Mouse (Mus musculus) midbrain, embryonic 11.5 days (tissue): ENCODE measurements at regions not wholly inside any gene's neighbourhood (a gene's known extent, or its start where the extent isn't known, plus 50 kb on each side); places are given as distances from the start of the nearest gene placed in this dataset.

Experiments used
- ATAC-seq: fragments of 200-750 bp; cut with Nextera tagmentation; 2 replicates; pipeline ENCODE4 v1.8.0; 2017; ENCODE audit warnings: moderate TSS enrichment, moderate library complexity; ENCODE audit not compliant: low FRiP score
- DNase-seq: peaks from one replicate; pipeline ENCODE4 v3.0.0; 2015; ENCODE audit warnings: low spot score; ENCODE audit errors: missing footprints
- H3K27ac ChIP-seq: fragments of 300-500 bp; sonication (generic); 2 replicates; pipeline ENCODE4 v1.5.1; 2014; ENCODE audit warnings: low read depth, low read length
- H3K27me3 ChIP-seq: fragments of 300-500 bp; sonication (generic); 2 replicates; pipeline ENCODE4 v1.6.1; 2014; ENCODE audit warnings: mild to moderate bottlenecking, low read length, moderate library complexity, mixed read lengths; ENCODE audit not compliant: control insufficient read depth, insufficient read depth
- H3K36me3 ChIP-seq: fragments of 300-500 bp; sonication (generic); 2 replicates; pipeline ENCODE4 v1.6.1; 2014; ENCODE audit warnings: mild to moderate bottlenecking, low read length, moderate library complexity, mixed read lengths; ENCODE audit not compliant: control insufficient read depth, insufficient read depth
- H3K4me1 ChIP-seq: fragments of 300-500 bp; sonication (generic); 2 replicates; pipeline ENCODE4 v1.6.1; 2014; ENCODE audit warnings: low read length; ENCODE audit not compliant: control insufficient read depth, insufficient read depth
- H3K4me2 ChIP-seq: fragments of 300-500 bp; sonication (generic); 2 replicates; pipeline ENCODE4 v1.6.1; 2014; ENCODE audit warnings: mild to moderate bottlenecking, moderate library complexity
- H3K4me3 ChIP-seq: fragments of 300-500 bp; sonication (generic); 2 replicates; pipeline ENCODE4 v1.5.1; 2014; ENCODE audit warnings: low read depth, low read length
- H3K9ac ChIP-seq: fragments of 300-500 bp; sonication (generic); 2 replicates; pipeline ENCODE4 v1.6.1; 2014; ENCODE audit warnings: low read length
- H3K9me3 ChIP-seq: fragments of 300-500 bp; sonication (generic); 2 replicates; pipeline ENCODE4 v1.6.1; 2016; ENCODE audit warnings: low read length; ENCODE audit not compliant: control insufficient read depth
- WGBS: fragments of 180-500 bp; shearing (Covaris S2); extraction: QIAGEN DNeasy Blood & Tissue Kit; methylation state at CpG from one replicate; pipeline ENCODE4 v1.1.7; 2014; 5-methylcytosine and 5-hydroxymethylcytosine counted together

- Histone ChIP-seq H3K9me3 (no peaks in the 10 kb centered on the region), H3K9ac (no peak overlapping the region), H3K36me3 (no peaks in the 10 kb centered on the region), H3K27me3 (no peaks in the 10 kb centered on the region), H3K4me3 (no peak overlapping the region), H3K4me2 (no peak overlapping the region), H3K27ac (no peak overlapping the region), H3K4me1 (no peaks in the 10 kb centered on the region)
- DNase-seq (no peak), ATAC-seq (no peak)
- WGBS = 84% methylated on average over 3 of the region's 3 CpGs
These were observed 2286.9 kb upstream of the Gm7489 start for GRCm38 (mm10) chr15:51597841-51598240.

DNA sequence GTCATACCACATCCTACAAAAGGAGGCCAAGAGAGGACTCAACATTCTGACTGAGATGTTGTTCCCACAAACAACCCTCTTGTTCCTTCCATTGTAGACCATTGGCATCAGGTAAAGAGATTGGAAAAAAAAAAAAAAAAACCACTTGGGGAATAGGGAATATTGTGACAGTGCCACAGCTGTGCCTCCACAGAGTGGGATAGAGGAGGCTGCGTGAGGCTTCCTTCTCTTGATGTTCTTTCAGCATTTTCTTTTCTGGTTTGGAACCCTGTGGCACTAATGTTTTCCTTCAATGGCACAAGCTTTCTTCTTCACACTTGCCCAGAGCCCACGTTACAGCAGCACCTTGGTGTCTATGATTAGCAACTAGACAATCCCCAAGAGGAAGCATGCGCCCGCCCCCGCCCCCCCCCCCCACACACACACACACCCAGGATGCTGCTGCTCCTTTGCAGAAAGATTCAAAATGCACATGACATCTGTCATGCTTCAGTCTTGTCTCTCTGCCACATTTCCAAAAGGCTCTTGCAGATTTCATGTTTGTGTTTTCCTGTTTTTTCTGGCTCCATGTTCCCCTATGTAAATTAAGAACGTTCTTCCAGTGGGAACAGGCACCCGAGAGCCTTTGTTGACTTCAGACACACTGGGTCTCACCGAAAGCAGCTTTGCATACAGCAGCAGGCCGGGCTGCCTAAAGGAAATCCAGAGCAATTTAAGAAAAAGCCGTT is 2283.4 kb upstream of the Gm7489 start:
- no peak overlapping the region for H3K4me3 ChIP-seq
- H3K9ac ChIP-seq = no peak overlapping the region
- no peaks in the 10 kb centered on the region for H3K36me3 ChIP-seq
- no peak overlapping the region for H3K27ac ChIP-seq
- H3K4me1 ChIP-seq = no peaks in the 10 kb centered on the region
- no peak overlapping the region for H3K4me2 ChIP-seq
- 45% methylated on average over 10 of the region's 10 CpGs for WGBS
- no peaks in the 10 kb centered on the region for H3K27me3 ChIP-seq
- DNase-seq (no peak), ATAC-seq (peak; percentile 52; the same call in 1 of the 2 replicates)
- no peaks in the 10 kb centered on the region for H3K9me3 ChIP-seq

GRCm38 (mm10) chr15:51621455-51621854 is 2263.3 kb upstream of the Gm7489 start:
- H3K4me1 ChIP-seq = no peaks in the 10 kb centered on the region
- H3K4me3 ChIP-seq = no peak overlapping the region
- ATAC-seq (no peak), DNase-seq (no peak)
- 93% methylated on average over 6 of the region's 6 CpGs for WGBS
- H3K9me3 ChIP-seq = no peaks in the 10 kb centered on the region
- H3K27me3 ChIP-seq = no peaks in the 10 kb centered on the region
- H3K9ac ChIP-seq = no peak overlapping the region
- H3K4me2 ChIP-seq = no peak overlapping the region
- H3K27ac ChIP-seq = no peak overlapping the region
- H3K36me3 ChIP-seq = no peaks in the 10 kb centered on the region

DNA sequence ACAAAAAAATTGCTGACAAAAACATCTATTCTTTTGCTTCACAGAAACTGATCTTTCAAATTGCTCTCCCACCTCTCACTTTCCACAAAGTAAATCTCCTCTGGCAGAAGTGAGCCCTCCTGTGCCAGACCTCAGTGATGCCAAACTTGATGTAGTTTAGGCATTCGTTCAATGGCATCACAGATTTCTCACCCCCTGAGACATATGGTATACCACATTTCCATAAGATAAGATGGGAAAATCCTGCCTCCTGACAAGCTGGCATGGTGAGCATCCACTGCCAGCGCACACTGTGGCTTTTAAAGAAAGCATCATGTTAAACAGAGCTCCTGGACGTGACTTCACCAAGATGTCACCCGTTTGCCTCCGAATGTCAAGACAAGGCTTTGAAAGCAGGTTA is 2257.2 kb upstream of the Gm7489 start:
- 92% methylated on average over 5 of the region's 5 CpGs for WGBS
- no peaks in the 10 kb centered on the region for H3K9me3 ChIP-seq
- no peaks in the 10 kb centered on the region for H3K4me1 ChIP-seq
- no peak overlapping the region for H3K4me2 ChIP-seq
- no peaks in the 10 kb centered on the region for H3K36me3 ChIP-seq
- ATAC-seq (no peak), DNase-seq (peak; percentile 23)
- H3K27me3 ChIP-seq = no peaks in the 10 kb centered on the region
- H3K27ac ChIP-seq = no peak overlapping the region
- no peak overlapping the region for H3K4me3 ChIP-seq
- no peak overlapping the region for H3K9ac ChIP-seq

DNA sequence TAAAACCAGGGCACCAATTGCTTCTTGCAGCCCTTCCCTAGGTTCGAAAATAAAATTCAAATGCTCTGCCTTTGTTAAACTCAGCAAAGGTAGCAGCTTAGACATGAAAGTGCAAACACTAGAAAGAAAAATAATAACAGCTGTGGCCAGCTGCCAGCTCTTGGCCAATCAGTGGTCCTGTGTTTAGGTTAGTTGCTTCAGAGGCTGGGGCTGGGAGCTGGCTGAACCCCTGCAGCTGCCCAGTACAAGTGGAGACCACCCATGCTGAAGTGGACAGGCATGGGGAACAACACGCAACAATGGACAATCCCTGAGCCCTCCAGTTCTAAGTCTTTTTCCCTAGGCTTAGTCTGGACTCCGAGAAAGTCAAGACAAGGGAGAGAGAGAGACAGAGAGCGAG is 2256.2 kb upstream of the Gm7489 start:
- DNase-seq = no peak
- Histone ChIP-seq H3K4me1 (no peaks in the 10 kb centered on the region), H3K27me3 (no peaks in the 10 kb centered on the region), H3K27ac (no peak overlapping the region), H3K4me3 (no peak overlapping the region), H3K9me3 (no peaks in the 10 kb centered on the region), H3K4me2 (no peak overlapping the region), H3K36me3 (no peaks in the 10 kb centered on the region), H3K9ac (no peak overlapping the region)
- ATAC-seq = peak; percentile 71; the same call in 1 of the 2 replicates
- WGBS = 44% methylated on average over 4 of the region's 4 CpGs

DNA sequence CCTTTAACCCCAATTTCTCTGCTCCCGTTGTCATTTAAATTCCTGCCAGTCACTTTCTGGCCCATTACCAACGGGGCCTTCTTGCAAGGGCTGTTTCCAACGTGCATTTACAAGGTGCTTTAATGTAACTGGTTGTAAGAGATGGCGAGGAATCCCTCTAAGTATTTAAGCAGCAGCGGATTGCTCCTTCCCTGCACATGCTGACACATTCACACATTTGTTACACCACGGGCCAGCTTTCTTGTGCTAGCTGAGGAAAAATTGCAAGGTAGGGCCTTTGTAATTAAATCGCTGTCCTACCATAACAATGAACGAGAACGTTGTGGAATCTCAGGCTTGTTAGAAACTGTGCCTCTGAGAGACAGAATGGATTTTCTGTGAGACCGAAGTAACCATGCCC is 2252.8 kb upstream of the Gm7489 start:
- Histone ChIP-seq H3K27ac (no peak overlapping the region), H3K36me3 (no peaks in the 10 kb centered on the region), H3K9me3 (no peaks in the 10 kb centered on the region), H3K27me3 (no peaks in the 10 kb centered on the region), H3K4me1 (0 out of 2 replicates have a peak, but pooled peaks cover 4% of the 10 kb centered on the region), H3K4me2 (no peak overlapping the region), H3K4me3 (no peak overlapping the region), H3K9ac (no peak overlapping the region)
- ATAC-seq (no peak), DNase-seq (peak; percentile 79)
- WGBS = 80% methylated on average over 10 of the region's 10 CpGs

GRCm38 (mm10) chr15:51633068-51633467 is 2251.6 kb upstream of the Gm7489 start:
- H3K9me3 ChIP-seq = no peaks in the 10 kb centered on the region
- H3K4me2 ChIP-seq = no peak overlapping the region
- H3K4me1 ChIP-seq = 0 out of 2 replicates have a peak, but pooled peaks cover 4% of the 10 kb centered on the region
- no peaks in the 10 kb centered on the region for H3K27me3 ChIP-seq
- DNase-seq (peak; percentile 39), ATAC-seq (no peak)
- H3K9ac ChIP-seq = no peak overlapping the region
- 92% methylated on average over 6 of the region's 6 CpGs for WGBS
- H3K27ac ChIP-seq = no peak overlapping the region
- no peak overlapping the region for H3K4me3 ChIP-seq
- H3K36me3 ChIP-seq = no peaks in the 10 kb centered on the region

DNA sequence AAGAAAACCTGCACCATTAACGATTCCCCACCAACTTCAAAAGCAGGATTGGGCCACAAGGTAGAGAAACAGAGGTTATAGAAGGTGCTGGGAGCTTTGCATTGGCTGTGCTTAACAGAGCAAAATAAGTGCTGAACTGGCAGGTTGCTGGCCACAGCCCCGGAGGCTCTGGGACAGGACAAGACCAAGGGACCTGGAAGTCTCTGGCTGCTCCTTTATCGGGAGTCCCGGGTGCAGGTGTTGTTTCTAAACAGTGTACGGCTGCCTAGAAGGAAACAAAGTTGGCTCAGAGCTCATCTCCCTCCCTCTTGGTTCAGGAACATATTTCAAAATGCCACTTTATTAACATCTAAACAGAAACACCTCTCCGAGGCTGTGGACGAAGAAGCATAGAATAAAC is 2250.0 kb upstream of the Gm7489 start:
- no peak overlapping the region; the same call in 1 of the 2 replicates for H3K4me3 ChIP-seq
- WGBS = 22% methylated on average over 7 of the region's 7 CpGs
- DNase-seq (peak; percentile 88), ATAC-seq (peak; percentile 33; the same call in 1 of the 2 replicates)
- H3K4me1 ChIP-seq = 0 out of 2 replicates have a peak, but pooled peaks cover 4% of the 10 kb centered on the region
- H3K36me3 ChIP-seq = no peaks in the 10 kb centered on the region
- H3K9ac ChIP-seq = no peak overlapping the region
- H3K27ac ChIP-seq = no peak overlapping the region
- H3K27me3 ChIP-seq = no peaks in the 10 kb centered on the region
- H3K4me2 ChIP-seq = peak overlapping the region; percentile 26
- H3K9me3 ChIP-seq = no peaks in the 10 kb centered on the region

DNA sequence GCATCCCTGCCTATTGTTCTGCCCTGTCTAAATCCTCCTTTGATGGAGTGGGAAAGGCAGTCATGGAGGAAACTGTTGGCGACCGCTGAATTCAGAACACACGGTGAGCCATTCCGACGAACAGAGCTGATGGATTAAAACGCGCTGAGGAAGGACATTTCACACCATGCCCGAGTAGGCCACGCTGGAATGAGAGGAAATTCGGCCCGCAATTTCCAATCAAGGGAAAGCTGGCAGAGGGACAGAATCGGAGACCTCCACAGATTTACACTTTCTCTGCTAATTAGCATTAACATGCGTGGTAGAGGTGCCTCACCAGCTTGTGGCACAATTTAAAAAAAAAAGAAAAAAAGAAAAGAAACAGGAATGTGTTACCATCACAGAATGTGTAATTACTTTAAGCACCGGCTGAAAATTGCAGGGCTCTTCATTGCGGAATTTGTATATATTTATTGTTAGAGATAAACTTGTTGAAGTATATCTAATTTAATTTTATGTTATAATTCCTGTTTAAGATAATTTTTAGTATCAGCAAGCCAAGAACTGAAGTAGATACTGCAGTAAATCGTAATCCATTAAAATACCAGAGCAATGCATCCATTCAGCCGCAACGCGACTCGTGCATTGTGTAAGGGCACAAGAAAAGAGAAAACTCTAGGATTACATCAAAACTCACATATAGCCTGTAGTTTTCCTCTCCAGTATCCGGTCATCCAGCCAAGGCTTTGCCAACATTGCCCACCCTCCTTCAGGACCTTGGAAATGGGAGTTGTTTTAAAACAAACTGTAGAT is 2249.4 kb upstream of the Gm7489 start:
- Histone ChIP-seq H3K36me3 (no peaks in the 10 kb centered on the region), H3K4me2 (peak overlapping the region; percentile 26)

More for the DNA sequence above, 2249.4 kb upstream of the Gm7489 start:
- Histone ChIP-seq H3K27ac (no peak overlapping the region), H3K4me1 (0 out of 2 replicates have a peak, but pooled peaks cover 4% of the 10 kb centered on the region), H3K27me3 (no peaks in the 10 kb centered on the region), H3K9ac (no peak overlapping the region), H3K4me3 (peak overlapping the region; percentile 1; the same call in 1 of the 2 replicates), H3K9me3 (no peaks in the 10 kb centered on the region)
- ATAC-seq (peak; percentile 41; the same call in 1 of the 2 replicates), DNase-seq (peak; percentile 88)
- 31% methylated on average over 21 of the region's 21 CpGs for WGBS
